Mouse (Mus musculus) heart, embryonic 10.5 days (tissue): ENCODE results near the gene Zfp2. TPM values are rescaled to one million over a fixed set of nuclear protein-coding genes. Genes with fewer than 3 reads are reported as not detected.

ENCODE experiments used
- DNase-seq: peaks from one replicate; pipeline ENCODE4 v3.0.0-alpha.2; 2017; ENCODE audit warnings: low spot score
- H3K27ac ChIP-seq: fragments of 300-500 bp; sonication (generic); 2 replicates; pipeline ENCODE4 v1.5.1; 2016; ENCODE audit warnings: mild to moderate bottlenecking
- H3K27me3 ChIP-seq: fragments of 300-500 bp; sonication (generic); 2 replicates; pipeline ENCODE4 v1.6.1; 2016; ENCODE audit warnings: mild to moderate bottlenecking; ENCODE audit not compliant: poor library complexity, insufficient read depth, severe bottlenecking
- H3K36me3 ChIP-seq: fragments of 300-500 bp; sonication (generic); 2 replicates; pipeline ENCODE4 v1.6.1; 2016; ENCODE audit warnings: mild to moderate bottlenecking, moderate library complexity
- H3K4me1 ChIP-seq: fragments of 300-500 bp; sonication (generic); 2 replicates; pipeline ENCODE4 v1.6.1; 2016; ENCODE audit warnings: mild to moderate bottlenecking
- H3K4me3 ChIP-seq: fragments of 300-500 bp; sonication (generic); 2 replicates; pipeline ENCODE4 v1.5.1; 2016; ENCODE audit warnings: mild to moderate bottlenecking, moderate library complexity
- H3K9me3 ChIP-seq: fragments of 300-500 bp; sonication (generic); 2 replicates; pipeline ENCODE4 v1.6.1; 2016; ENCODE audit warnings: mild to moderate bottlenecking, moderate library complexity
- WGBS: fragments of 180-500 bp; shearing (Covaris S2); methylation state at CpG from one replicate; pipeline ENCODE4 v1.1.7; 2016; 5-methylcytosine and 5-hydroxymethylcytosine counted together
- polyA plus RNA-seq: library from polyadenylated mRNA; unstranded; fragments of >200 nt; fragmentation: Nextera tagmentation; extraction: Ambion mirVana; gene quantifications from 2 replicates; pipeline ENCODE4 v1.2.1, GENCODE M21; 2016

Gene Zfp2
- 8.6 and 11.1 TPM in 2 replicates for polyA plus RNA-seq

DNA sequence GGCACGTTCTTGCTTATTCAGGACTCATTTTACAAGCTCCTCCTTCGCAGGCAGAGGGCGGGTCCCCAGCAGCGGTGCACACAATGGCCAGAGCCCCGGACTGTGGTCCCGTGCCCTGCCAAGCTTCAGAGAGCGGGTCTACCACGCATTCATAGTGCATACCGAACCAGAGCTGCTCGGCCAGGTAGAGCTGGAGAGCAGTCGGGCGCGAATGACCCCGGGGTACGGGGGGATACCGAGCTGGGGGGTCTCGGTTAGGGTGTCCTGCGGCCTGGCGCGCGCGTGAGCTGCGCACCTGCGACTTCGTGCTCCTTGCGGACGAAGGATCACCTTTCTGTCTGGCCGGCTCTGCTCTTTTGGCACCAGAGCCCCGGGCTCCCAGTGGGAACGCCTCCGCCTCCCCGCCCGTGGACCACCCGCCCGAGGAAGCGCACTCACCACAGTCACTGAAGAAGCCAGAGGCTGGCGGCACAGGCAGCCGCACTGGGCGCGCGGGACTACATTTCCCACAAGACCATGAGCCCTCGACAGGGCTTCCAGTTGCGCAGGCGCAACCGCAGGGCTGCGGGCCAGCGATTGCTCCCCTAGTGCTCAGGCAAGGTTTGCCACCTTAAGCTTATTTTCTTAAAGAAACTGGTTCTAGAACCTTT is at the start of gene Zfp2:
TSS of gene Zfp2 (minus strand) at position 495 of the 650 bp plus-strand sequence.
- under 1% methylated on average over 47 of the region's 47 CpGs for WGBS

DNA sequence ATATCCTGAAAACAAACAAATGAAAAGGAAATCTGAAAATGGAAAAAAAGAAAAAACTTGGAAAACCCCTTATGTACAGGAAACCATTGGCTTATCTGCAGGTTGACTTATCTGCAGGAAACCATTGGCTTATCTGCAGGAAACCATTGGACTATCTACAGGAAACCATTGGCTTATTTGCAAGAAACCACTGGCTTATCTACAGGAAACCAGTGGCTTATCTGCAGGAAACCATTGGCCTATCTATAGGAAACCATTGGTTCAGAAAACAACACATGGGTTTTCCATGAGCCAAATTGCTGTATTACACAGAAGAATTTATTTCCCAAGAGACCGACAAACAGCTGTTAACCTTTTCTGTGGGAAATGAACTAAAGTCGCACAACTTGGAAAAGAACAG is 48.9 kb upstream of the Zfp2 start:
- H3K27me3 ChIP-seq: no peaks in the 10 kb centered on the region
- DNase-seq: no peak
- H3K36me3 ChIP-seq: no peaks in the 10 kb centered on the region
- H3K4me1 ChIP-seq: no peaks in the 10 kb centered on the region
- H3K27ac ChIP-seq: no peak overlapping the region
- WGBS: 64% methylated on average over 2 of the region's 2 CpGs
- no peak overlapping the region for H3K4me3 ChIP-seq
- H3K9me3 ChIP-seq: no peaks in the 10 kb centered on the region

More for the DNA sequence above, at the start of gene Zfp2:
- peak; percentile 95 for DNase-seq
- H3K9me3 ChIP-seq: peaks cover 5% of the 10 kb centered on the region; the same call in 1 of the 2 replicates
- H3K4me1 ChIP-seq: no peaks in the 10 kb centered on the region
- H3K27me3 ChIP-seq: no peaks in the 10 kb centered on the region
- peak within 1 kb of the TSS; percentile 87 for H3K4me3 ChIP-seq
- H3K36me3 ChIP-seq: peaks cover 20% of the 10 kb centered on the region
- H3K27ac ChIP-seq: peak within 1 kb of the TSS; percentile 93

DNA sequence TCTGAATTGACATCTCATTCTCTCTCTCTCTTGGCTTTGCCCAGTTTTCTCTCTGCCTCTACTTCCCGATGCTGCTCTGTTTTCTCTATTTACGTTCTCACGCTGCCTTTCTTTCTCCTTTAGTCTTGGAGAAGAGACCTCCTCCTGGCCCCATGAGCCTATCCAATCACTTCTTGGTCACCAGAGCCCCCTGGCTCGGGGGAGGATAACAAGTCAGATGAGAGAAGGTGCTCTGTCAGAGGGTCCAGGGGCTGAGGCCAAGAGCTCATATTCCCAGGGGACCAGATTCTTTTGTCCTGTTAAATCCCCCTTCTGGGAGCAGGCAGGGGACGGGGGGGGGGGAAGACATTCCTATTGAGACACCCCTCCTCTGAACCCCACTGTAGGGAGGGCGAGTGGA is 37.7 kb upstream of the Zfp2 start, which contains the start of gene Prop1:
TSS of gene Prop1 (minus strand) at position 101 of the 400 bp plus-strand sequence.
- Histone ChIP-seq H3K36me3 (no peaks in the 10 kb centered on the region), H3K27me3 (peaks cover 38% of the 10 kb centered on the region), H3K4me3 (no peak within 1 kb of the TSS), H3K27ac (no peak within 1 kb of the TSS), H3K9me3 (no peaks in the 10 kb centered on the region), H3K4me1 (peaks cover 11% of the 10 kb centered on the region; the same call in 1 of the 2 replicates)
- DNase-seq: no peak
- WGBS: 55% methylated on average over 6 of the region's 6 CpGs

DNA sequence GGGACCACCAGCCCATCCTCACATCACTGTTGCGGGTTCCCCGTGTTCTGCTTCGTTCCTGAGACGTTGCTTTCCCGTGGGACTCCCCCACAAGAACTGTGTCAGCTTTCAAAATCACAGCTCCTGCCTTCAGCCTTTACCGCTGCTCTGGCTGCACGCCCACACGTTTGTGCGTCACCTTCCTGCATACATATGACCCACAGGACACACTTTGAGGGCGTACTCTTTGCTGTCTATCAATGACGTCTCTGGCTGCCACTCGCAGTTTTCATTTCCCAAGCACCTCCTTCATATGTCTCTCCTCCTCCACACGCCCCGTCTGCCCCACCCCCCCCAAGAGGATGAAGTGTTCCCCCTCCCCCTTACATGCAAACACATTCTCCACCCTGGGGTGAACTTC is 36.3 kb upstream of the Zfp2 start:
- no peak overlapping the region for H3K4me3 ChIP-seq
- H3K27ac ChIP-seq: no peak overlapping the region
- no peak for DNase-seq
- H3K36me3 ChIP-seq: no peaks in the 10 kb centered on the region
- H3K4me1 ChIP-seq: peaks cover 11% of the 10 kb centered on the region; the same call in 1 of the 2 replicates
- 66% methylated on average over 14 of the region's 14 CpGs for WGBS
- peaks cover 38% of the 10 kb centered on the region for H3K27me3 ChIP-seq
- no peaks in the 10 kb centered on the region for H3K9me3 ChIP-seq

DNA sequence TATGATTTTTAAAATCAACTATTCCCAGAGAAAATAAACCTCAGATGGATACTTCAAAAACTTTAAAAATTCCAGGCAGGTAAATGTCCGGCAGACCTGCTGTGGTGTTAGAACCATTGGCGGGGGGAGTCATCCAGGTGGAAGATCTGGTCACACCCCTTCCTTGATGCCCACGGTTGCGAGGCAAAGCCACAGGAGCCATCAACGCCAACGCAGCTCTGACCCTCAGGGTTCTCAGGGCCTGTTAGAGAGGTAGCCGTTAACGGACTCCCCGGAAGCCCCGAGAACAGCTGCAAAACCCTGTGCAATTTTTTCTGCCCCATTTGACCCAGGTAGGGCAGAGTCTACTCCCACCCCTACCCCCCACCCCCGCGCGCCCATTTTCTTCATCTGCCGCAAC is 27.5 kb upstream of the Zfp2 start, which contains the start of gene 4933414I15Rik:
TSS of gene 4933414I15Rik (minus strand) at position 260 of the 400 bp plus-strand sequence.
- H3K4me3 ChIP-seq: no peak within 1 kb of the TSS
- WGBS: 74% methylated on average over 14 of the region's 14 CpGs
- H3K9me3 ChIP-seq: no peaks in the 10 kb centered on the region
- peaks cover 24% of the 10 kb centered on the region; the same call in 1 of the 2 replicates for H3K27me3 ChIP-seq
- H3K4me1 ChIP-seq: no peaks in the 10 kb centered on the region
- DNase-seq: no peak
- no peak within 1 kb of the TSS for H3K27ac ChIP-seq
- H3K36me3 ChIP-seq: no peaks in the 10 kb centered on the region

DNA sequence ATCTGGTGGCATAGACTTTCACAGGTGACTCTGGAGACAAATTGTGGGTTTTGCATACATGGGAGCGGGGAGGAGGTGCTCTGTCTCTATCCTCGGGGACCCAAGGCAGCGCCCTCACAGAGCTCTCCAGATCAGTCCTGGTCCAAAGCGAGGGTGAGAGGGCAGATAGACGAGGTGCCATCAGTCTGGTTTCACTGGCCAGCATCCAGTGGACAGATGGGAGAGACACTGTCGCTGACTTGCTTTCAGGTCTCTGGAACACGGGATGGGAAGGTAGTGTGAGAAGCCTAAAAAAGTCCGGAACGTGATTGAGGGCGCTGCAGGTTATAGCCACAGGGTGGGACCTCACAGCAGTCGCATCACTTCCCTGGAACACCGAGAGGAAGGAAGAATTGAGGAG is 26.4 kb upstream of the Zfp2 start:
- DNase-seq: no peak
- Histone ChIP-seq H3K4me3 (no peak overlapping the region), H3K36me3 (no peaks in the 10 kb centered on the region), H3K27me3 (peaks cover 24% of the 10 kb centered on the region; the same call in 1 of the 2 replicates), H3K9me3 (no peaks in the 10 kb centered on the region), H3K4me1 (no peaks in the 10 kb centered on the region), H3K27ac (no peak overlapping the region)
- WGBS: 62% methylated on average over 12 of the region's 12 CpGs

DNA sequence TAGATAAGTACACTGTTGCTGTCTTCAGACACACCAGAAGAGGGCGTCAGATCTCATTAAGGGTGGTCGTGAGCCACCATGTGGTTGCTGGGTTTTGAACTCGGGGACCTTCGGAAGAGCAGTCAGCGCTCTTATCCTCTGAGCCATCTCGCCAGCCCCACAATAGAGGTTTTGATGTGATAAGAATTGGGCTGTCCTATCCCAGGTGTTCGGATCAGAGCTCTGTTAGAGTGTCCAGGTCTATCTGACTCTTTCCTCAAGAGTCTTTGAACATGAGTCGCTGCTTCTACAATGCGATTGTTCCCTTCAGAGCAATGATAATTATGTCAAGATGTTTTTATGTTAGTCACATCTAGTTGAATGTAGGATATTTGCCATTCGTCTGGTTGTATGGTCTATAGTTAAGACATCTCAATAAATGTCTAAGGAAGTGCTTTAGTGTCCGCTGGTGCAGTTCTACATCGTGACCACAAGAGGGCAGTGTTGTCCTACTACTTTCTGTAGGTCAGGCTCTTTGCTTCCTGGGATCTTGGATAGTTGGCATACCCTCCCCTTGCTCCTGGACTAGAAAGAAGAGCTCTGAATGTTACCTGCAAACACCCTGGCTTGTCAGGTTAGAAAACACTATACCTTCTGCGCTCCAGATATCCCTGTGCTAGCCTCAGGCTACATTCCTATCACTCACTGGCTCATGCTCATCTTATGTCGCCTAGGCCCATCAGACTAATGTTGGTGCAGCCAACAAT is 23.8 kb upstream of the Zfp2 start:
- 32% methylated on average over 14 of the region's 14 CpGs for WGBS
- Histone ChIP-seq H3K4me1 (no peaks in the 10 kb centered on the region), H3K36me3 (no peaks in the 10 kb centered on the region), H3K4me3 (no peak overlapping the region), H3K27me3 (peaks cover 28% of the 10 kb centered on the region; the same call in 1 of the 2 replicates), H3K9me3 (no peaks in the 10 kb centered on the region), H3K27ac (no peak overlapping the region)
- DNase-seq: no peak

DNA sequence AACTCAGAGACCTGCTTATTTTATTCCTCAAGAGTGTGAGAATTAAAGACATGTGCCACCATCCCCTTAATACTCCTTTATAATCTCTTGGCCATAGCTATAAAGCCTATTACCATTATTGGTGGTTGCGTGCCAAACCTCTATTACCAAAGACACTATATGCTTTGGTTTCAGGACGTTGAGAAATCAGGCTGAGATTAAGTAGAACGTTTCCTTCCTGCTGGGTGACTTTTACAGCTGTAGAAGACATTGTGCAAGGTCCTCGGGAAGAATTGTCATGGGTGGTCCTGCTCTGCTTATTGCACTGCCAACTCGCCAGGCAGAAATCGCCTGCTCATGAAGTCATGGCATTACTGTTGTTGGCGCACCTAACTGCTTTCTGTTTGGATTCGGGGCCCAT is 22.5 kb upstream of the Zfp2 start:
- H3K27ac ChIP-seq: no peak overlapping the region
- DNase-seq: no peak
- no peaks in the 10 kb centered on the region for H3K9me3 ChIP-seq
- H3K4me3 ChIP-seq: no peak overlapping the region
- 73% methylated on average over 8 of the region's 8 CpGs for WGBS
- H3K4me1 ChIP-seq: no peaks in the 10 kb centered on the region
- H3K27me3 ChIP-seq: peaks cover 23% of the 10 kb centered on the region; the same call in 1 of the 2 replicates
- H3K36me3 ChIP-seq: no peaks in the 10 kb centered on the region

DNA sequence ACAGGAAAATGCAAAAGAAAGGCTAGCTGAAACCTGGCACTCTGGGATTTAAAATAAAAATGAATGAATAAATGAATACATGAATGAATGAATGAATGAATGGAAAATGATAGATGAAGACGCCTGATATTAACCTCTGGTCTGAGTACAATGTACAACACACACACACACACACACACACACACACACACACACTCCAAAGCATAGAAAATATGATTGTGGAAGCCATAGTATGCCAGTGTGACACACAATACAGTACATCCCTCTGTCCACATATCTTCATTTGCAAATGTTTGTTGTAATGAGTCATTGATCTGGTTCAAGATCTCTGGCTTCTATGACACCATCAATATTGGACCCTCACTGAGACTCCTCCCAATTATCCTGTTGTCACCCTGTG is 16.1 kb upstream of the Zfp2 start:
- Histone ChIP-seq H3K4me3 (no peak overlapping the region; the same call in 1 of the 2 replicates), H3K4me1 (peaks cover 3% of the 10 kb centered on the region; the same call in 1 of the 2 replicates), H3K27ac (no peak overlapping the region), H3K27me3 (peaks cover 14% of the 10 kb centered on the region; the same call in 1 of the 2 replicates), H3K9me3 (no peaks in the 10 kb centered on the region), H3K36me3 (no peaks in the 10 kb centered on the region)
- DNase-seq: no peak
- 83% methylated on average over 1 of the region's 1 CpGs for WGBS

DNA sequence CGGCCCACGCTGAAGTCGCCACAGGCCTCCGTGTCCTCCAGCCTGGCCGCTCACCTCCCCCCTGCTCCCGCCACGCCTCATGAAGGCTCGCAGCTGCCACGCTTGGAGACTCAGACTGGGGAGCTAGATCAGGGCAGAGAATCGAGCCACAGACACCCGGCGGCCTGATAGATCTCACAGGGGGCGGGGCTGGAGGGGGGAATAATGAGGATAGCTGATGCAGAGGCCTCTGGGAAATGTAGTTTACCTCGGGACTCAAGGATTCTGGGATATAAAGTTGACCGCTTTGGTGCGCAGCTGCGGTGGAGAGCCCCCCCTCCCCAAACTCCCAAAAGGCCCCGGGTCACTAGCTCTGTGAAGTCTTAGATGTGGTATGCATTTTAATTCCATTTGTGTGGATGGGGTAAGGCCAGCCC is 15.5 kb upstream of the Zfp2 start, which contains the start of gene Zfp354b:
TSS of gene Zfp354b (minus strand) at position 183 of the 416 bp plus-strand sequence.
- no peaks in the 10 kb centered on the region for H3K9me3 ChIP-seq
- H3K36me3 ChIP-seq: no peaks in the 10 kb centered on the region
- DNase-seq: peak; percentile 95
- WGBS: 0% methylated on average over 18 of the region's 18 CpGs
- peaks cover 3% of the 10 kb centered on the region; the same call in 1 of the 2 replicates for H3K4me1 ChIP-seq
- peaks cover 14% of the 10 kb centered on the region; the same call in 1 of the 2 replicates for H3K27me3 ChIP-seq
- peak within 1 kb of the TSS; percentile 80 for H3K27ac ChIP-seq
- peak within 1 kb of the TSS; percentile 74 for H3K4me3 ChIP-seq

DNA sequence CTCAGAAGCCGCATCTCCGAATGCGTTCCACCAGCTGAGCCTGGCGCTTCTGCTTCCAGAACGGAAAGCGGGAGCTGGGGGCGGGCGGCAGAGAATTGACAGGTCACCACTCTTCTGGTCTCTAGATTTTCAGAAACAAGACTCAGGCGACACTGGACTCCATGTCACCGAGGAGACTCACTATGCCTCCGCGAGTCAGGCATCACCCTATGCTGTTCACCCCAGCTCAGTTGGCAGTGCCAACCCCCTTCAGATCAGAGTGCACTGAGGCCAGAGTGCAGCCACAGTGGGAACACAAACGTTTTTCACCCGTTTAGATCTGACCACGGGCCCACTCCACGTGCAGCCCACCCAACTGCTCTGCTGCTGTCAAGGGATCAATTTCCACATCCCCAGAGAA is 15.1 kb upstream of the Zfp2 start:
- Histone ChIP-seq H3K27me3 (peaks cover 14% of the 10 kb centered on the region; the same call in 1 of the 2 replicates), H3K36me3 (no peaks in the 10 kb centered on the region), H3K4me1 (peaks cover 3% of the 10 kb centered on the region; the same call in 1 of the 2 replicates), H3K4me3 (peak overlapping the region; percentile 74), H3K9me3 (no peaks in the 10 kb centered on the region), H3K27ac (peak overlapping the region; percentile 80)
- 2% methylated on average over 16 of the region's 16 CpGs for WGBS
- DNase-seq: no peak

DNA sequence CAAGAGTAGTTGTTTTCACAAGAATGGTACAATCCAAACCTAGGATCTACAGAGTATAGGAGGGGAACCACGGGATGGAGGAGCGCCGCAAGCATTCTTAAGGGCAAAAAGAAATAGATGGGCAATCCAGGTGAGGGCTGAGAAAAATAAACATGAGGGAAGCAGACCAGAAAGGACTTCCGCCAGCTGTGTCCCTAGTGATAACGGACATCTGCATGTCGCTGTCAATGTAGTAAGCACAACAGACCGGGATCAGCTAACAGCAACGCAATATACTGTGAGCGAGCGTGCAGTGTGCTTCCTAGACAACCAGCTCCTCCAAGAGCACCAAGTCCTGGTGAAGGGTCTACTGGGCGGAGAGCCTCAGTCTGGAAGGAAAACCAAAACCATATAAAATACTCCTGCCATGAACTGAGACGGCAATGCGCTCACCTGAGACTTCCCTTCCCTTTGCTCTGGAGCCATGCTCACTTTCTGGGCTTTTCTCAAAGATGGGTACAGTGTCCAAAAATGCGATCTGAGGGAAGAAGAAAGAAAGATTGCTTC is 14.6 kb upstream of the Zfp2 start:
- H3K4me3 ChIP-seq: peak overlapping the region; percentile 74
- WGBS: 22% methylated on average over 14 of the region's 14 CpGs
- H3K4me1 ChIP-seq: peaks cover 3% of the 10 kb centered on the region; the same call in 1 of the 2 replicates
- peak overlapping the region; percentile 80; the same call in 1 of the 2 replicates for H3K27ac ChIP-seq
- DNase-seq: no peak
- H3K27me3 ChIP-seq: peaks cover 13% of the 10 kb centered on the region; the same call in 1 of the 2 replicates
- no peaks in the 10 kb centered on the region for H3K36me3 ChIP-seq
- no peaks in the 10 kb centered on the region for H3K9me3 ChIP-seq
